Mouse (Mus musculus): Measurements from ENCODE around the gene Cd40lg. TPM values are rescaled to one million over a fixed set of nuclear protein-coding genes. Genes with fewer than 3 reads are reported as not detected.

The Cd40lg gene
- 0.26 and 0.30 TPM in 2 replicates for polyA plus RNA-seq (2012; rRNA removed)

DNA sequence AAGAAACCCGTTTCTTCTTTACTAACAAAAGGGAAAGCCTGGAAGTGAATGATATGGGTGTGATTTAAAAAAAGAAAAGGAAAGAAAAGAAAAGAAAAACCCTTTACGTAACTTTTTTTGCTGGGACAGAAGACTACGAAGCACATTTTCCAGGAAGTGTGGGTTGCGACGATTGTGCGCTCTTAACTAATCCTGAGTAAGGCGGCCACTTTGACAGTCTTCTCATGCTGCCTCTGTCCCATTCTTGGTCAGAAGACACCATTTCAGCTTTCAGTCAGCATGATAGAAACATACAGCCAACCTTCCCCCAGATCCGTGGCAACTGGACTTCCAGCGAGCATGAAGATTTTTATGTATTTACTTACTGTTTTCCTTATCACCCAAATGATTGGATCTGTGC lies at the start of gene Cd40lg:
Gene Cd40lg (plus strand): TSS at position 268 of the 400 bp plus-strand sequence.
- TF ChIP-seq POLR2A (IDR thresholded peaks at IDR 0.05; ENCODE audit: borderline replicate concordance, extremely low read depth, low read depth, low read length) (no peak), CTCF (IDR thresholded peaks at IDR 0.05; ENCODE audit: insufficient read depth, low read length) (no peak)
- WGBS: 88% methylated on average over 9 of the region's 9 CpGs
- DNase-seq: no peak
- H3K4me1 ChIP-seq (ENCODE audit: control insufficient read depth, insufficient read depth, low read length): no peaks in the 10 kb centered on the region
- no peak within 1 kb of the TSS for H3K4me3 ChIP-seq (replicated peaks; ENCODE audit: extremely low read depth, low read depth, low read length)

DNA sequence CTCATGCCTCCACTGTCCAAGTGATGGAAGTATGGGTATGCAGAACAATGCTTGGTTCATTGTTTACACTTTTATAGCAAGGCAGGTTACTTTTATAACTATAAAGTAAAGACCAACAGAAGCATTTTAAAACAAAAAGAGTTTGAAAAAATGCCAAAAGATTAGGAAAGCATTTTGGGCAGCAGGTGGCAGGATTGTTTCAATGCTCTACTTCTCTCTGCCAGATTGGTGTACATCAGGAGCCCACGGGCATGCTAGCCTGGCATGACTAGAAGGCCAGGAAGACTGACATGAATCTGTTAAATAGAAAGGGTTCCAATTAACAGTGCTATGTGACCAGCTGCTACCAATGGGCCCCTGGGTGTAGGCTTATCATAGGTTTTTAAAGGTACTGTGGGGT lies 45.4 kb upstream of the Cd40lg start:
- TF ChIP-seq POLR2A (IDR thresholded peaks at IDR 0.05; ENCODE audit: borderline replicate concordance, extremely low read depth, low read depth, low read length): no peak
- no peak for TF ChIP-seq CTCF (IDR thresholded peaks at IDR 0.05; ENCODE audit: insufficient read depth, low read length)
- Histone ChIP-seq H3K4me3 (replicated peaks; ENCODE audit: extremely low read depth, low read depth, low read length) (no peak overlapping the region), H3K4me1 (ENCODE audit: control insufficient read depth, insufficient read depth, low read length) (no peaks in the 10 kb centered on the region)
- no peak for DNase-seq
- WGBS: 53% methylated on average over 1 of the region's 1 CpGs

DNA sequence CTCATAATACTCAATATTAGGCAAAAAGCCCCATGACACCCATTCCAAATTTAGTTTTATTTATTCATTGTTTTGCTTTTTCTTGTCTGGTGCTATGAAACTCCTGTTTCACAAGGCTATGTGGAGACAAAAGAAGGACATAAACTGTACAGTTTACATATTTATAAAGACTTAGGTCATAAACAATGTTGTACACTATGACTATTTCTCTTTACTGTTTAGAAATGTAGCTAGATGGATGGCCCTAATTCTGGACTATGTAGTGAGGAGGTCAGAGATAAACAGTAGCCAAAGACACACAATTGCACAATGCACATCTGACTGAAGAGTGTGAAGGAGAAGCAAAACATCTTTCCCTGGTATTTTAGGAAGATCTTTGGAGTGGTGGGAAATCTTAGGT lies 40.7 kb upstream of the Cd40lg start:
- TF ChIP-seq POLR2A (IDR thresholded peaks at IDR 0.05; ENCODE audit: borderline replicate concordance, extremely low read depth, low read depth, low read length) (no peak), CTCF (IDR thresholded peaks at IDR 0.05; ENCODE audit: insufficient read depth, low read length) (no peak)
- no peaks in the 10 kb centered on the region for H3K4me1 ChIP-seq (ENCODE audit: control insufficient read depth, insufficient read depth, low read length)
- no peak for DNase-seq
- H3K4me3 ChIP-seq (replicated peaks; ENCODE audit: extremely low read depth, low read depth, low read length): no peak overlapping the region

DNA sequence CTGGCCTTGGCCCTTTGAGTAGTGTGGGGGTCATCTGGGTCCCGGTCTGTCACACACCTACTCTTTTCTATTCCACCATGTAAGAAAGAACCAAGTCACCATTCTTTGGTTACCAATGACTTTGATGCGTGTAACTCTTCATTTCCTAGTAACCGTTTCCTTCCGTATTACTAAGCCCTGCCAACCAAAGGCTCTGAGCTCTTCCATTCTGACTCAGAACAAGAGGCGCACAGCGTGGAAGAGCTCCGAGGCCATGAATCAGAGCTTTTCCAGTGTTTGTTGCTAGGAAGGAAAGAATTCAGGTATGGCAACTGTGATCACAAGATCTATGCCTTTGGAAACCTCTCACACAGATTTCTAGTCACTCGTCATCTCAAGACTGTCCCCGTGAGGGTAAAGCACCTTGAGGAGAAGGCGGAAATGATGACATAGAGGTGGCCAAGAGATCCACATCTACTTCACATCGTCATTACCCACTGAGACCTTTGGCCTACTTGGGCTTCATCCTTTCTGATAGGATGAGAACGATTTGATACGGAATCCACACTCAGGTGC lies 34.6 kb upstream of the Cd40lg start:
- TF ChIP-seq POLR2A (IDR thresholded peaks at IDR 0.05; ENCODE audit: borderline replicate concordance, extremely low read depth, low read depth, low read length) (no peak), CTCF (IDR thresholded peaks at IDR 0.05; ENCODE audit: insufficient read depth, low read length) (no peak)
- H3K4me3 ChIP-seq (replicated peaks; ENCODE audit: extremely low read depth, low read depth, low read length): no peak overlapping the region
- WGBS: 91% methylated on average over 13 of the region's 13 CpGs
- DNase-seq: no peak
- H3K4me1 ChIP-seq (ENCODE audit: control insufficient read depth, insufficient read depth, low read length): no peaks in the 10 kb centered on the region

DNA sequence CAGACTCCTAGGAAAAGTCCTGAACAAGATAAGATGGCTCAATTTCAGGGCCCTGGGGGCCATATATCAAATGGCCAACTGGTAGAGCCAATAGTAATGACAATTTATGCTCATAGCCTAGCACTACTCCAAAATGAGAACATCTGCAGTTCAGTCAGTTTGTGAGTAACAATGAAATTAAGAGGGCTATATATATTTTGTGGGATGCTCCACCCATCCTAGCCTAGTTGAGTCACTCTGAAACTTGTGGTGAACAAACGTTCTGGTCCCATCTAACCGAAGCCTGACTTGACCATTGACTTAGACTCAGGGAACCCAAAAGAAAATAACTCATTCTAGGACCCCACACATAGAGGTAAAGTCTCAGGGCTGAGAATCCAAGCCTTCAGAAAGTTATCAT lies 29.5 kb upstream of the Cd40lg start:
- Histone ChIP-seq H3K4me1 (ENCODE audit: control insufficient read depth, insufficient read depth, low read length) (no peaks in the 10 kb centered on the region), H3K4me3 (replicated peaks; ENCODE audit: extremely low read depth, low read depth, low read length) (no peak overlapping the region)
- TF ChIP-seq POLR2A (IDR thresholded peaks at IDR 0.05; ENCODE audit: borderline replicate concordance, extremely low read depth, low read depth, low read length): no peak
- no peak for TF ChIP-seq CTCF (IDR thresholded peaks at IDR 0.05; ENCODE audit: insufficient read depth, low read length)
- no peak for DNase-seq
- 62% methylated on average over 2 of the region's 2 CpGs for WGBS

DNA sequence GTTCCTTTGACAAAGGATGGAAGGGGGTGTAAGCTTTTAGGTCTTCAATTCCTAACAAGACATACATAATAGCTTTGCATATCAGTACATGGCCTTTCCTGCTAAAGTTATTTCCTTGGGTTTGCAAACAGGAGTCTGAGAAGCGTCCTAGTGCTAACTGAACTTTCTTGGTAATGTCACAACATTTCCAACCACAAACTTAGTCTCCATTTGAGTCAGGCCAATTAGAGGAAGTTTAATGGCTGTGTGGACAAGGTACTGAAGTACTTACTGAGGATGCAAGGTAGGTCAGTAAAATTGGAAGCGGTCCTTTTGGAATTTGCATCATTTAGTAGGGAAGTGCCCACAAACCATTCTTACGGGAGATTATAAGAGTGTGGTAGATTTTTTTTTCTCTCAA lies 28.6 kb upstream of the Cd40lg start:
- WGBS: 84% methylated on average over 3 of the region's 3 CpGs

DNA sequence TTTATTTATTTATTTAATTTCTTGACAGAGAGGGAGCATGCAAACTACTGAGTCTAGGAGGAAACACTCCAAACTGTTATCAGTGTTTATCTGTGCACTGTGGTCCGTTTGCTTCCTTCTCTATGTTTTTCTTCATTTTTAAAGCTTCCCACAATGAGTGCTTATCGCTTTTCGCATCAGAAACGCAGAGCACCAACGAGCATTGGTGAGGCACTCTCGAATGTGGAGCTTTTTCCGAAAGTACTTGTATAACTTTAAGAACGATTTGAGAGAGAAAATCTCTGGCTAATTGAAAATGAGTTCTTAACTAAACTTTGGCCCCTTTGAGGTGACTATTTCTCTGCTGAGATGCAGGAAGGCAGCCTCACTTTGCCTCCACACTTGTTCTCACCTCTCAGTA lies 24.6 kb upstream of the Cd40lg start:
- Histone ChIP-seq H3K4me3 (replicated peaks; ENCODE audit: extremely low read depth, low read depth, low read length) (no peak overlapping the region), H3K4me1 (ENCODE audit: control insufficient read depth, insufficient read depth, low read length) (no peaks in the 10 kb centered on the region)
- no peak for TF ChIP-seq POLR2A (IDR thresholded peaks at IDR 0.05; ENCODE audit: borderline replicate concordance, extremely low read depth, low read depth, low read length)
- TF ChIP-seq CTCF (IDR thresholded peaks at IDR 0.05; ENCODE audit: insufficient read depth, low read length): no peak
- WGBS: 70% methylated on average over 8 of the region's 8 CpGs
- DNase-seq: no peak

More for the DNA sequence above, 28.6 kb upstream of the Cd40lg start:
- TF ChIP-seq POLR2A (IDR thresholded peaks at IDR 0.05; ENCODE audit: borderline replicate concordance, extremely low read depth, low read depth, low read length): no peak
- TF ChIP-seq CTCF (IDR thresholded peaks at IDR 0.05; ENCODE audit: insufficient read depth, low read length): no peak
- Histone ChIP-seq H3K4me1 (ENCODE audit: control insufficient read depth, insufficient read depth, low read length) (no peaks in the 10 kb centered on the region), H3K4me3 (replicated peaks; ENCODE audit: extremely low read depth, low read depth, low read length) (no peak overlapping the region)
- no peak for DNase-seq

DNA sequence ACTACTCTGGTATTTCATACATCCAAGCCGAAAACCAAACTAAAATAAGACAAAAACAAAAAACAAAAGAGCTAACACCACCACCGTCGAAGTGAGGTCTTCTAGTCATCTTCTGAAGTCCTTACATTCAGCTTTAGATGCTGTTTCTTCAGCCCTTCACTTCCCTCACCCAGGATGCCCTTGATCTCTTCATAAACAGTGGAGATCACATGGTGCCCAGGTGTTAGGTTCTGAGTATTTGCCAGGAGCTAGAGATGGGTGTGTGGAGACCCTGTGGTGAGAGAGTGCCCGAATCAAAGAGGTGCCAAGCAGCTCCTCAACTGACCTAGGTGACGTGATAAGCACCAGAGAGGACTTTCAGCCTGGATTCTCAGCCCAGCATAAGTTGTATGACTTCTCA lies 22.6 kb upstream of the Cd40lg start:
- DNase-seq: no peak
- Histone ChIP-seq H3K4me1 (ENCODE audit: control insufficient read depth, insufficient read depth, low read length) (no peaks in the 10 kb centered on the region), H3K4me3 (replicated peaks; ENCODE audit: extremely low read depth, low read depth, low read length) (no peak overlapping the region)
- WGBS: 69% methylated on average over 5 of the region's 5 CpGs
- no peak for TF ChIP-seq CTCF (IDR thresholded peaks at IDR 0.05; ENCODE audit: insufficient read depth, low read length)
- TF ChIP-seq POLR2A (IDR thresholded peaks at IDR 0.05; ENCODE audit: borderline replicate concordance, extremely low read depth, low read depth, low read length): no peak

DNA sequence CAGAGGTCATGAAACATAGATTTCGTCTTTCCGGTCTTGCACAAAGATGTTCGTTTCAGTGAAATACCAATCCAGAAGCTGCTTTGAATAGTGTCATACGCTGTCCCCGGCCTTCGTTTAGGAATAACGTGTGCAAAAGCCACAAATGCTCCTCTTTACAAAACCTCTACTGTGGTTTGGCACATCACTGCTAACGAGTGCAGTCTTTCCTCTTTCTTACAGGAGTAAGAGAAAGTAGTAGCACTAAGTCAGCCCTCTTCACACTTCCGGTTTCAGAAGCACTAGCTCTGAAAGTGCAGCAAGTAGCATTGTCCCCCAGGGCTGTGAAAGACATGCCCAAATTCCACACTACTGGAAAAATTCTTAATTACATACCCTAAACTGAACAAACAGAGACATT lies 15.6 kb upstream of the Cd40lg start:
- TF ChIP-seq POLR2A (IDR thresholded peaks at IDR 0.05; ENCODE audit: borderline replicate concordance, extremely low read depth, low read depth, low read length) (no peak), CTCF (IDR thresholded peaks at IDR 0.05; ENCODE audit: insufficient read depth, low read length) (no peak)
- 69% methylated on average over 9 of the region's 9 CpGs for WGBS
- Histone ChIP-seq H3K4me3 (replicated peaks; ENCODE audit: extremely low read depth, low read depth, low read length) (no peak overlapping the region), H3K4me1 (ENCODE audit: control insufficient read depth, insufficient read depth, low read length) (no peaks in the 10 kb centered on the region)
- no peak for DNase-seq

DNA sequence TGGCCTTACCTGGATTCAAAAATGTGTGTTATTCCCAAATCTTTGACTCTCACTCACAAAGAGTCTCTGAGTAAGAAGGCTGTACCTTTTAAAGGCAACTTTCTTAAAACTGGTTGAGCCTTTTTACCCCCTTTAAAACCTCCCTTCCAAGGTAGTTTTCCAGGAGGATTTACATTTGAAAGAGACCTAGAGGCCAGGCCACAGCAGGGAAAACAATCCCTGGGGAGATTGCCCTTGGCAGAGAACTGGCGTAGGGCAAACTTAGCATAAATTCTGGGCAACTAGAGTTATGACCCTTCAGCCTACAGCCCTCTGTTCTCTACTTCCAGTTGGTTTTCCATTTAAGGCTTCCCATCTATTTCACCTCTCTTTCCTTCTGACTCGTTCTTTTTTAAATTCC lies 13.9 kb upstream of the Cd40lg start:
- TF ChIP-seq POLR2A (IDR thresholded peaks at IDR 0.05; ENCODE audit: borderline replicate concordance, extremely low read depth, low read depth, low read length): no peak
- TF ChIP-seq CTCF (IDR thresholded peaks at IDR 0.05; ENCODE audit: insufficient read depth, low read length): no peak
- no peak overlapping the region for H3K4me3 ChIP-seq (replicated peaks; ENCODE audit: extremely low read depth, low read depth, low read length)
- DNase-seq: no peak
- no peaks in the 10 kb centered on the region for H3K4me1 ChIP-seq (ENCODE audit: control insufficient read depth, insufficient read depth, low read length)
- WGBS: 47% methylated on average over 2 of the region's 2 CpGs
